Mouse (Mus musculus): Measurements from ENCODE around the gene Alox5.

DNA sequence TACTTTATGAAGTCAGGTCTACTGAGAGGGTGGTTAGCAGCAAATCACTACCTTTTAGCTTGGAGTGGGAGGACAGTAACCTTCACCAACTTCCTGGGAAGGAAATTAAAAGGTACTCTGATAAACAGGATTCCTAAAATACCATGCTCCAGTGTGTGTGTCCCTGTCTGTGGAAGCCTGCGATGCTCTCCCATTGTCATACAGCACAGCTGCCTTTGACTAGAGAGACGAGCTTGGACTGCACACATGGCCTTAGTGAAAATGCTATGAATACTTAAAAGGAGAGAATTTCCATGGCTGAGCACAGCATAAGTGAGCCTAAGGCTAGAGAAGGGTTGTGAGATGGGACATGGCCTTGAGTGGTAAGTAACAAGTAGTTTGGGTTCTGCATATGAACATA is 62.8 kb downstream of the Alox5 start:
- TF ChIP-seq CTCF (IDR thresholded peaks at IDR 0.05; ENCODE audit: low read depth) (no peak), EP300 (IDR thresholded peaks at IDR 0.05; ENCODE audit: low read depth) (no peak)
